Mouse (Mus musculus) layer of hippocampus, adult 8-10 months (tissue): Measurements from ENCODE around the gene Plagl1. TPM values are rescaled to one million over a fixed set of nuclear protein-coding genes. Genes with fewer than 3 reads are reported as not detected.
"Not testable (repeated sequence)": the region's sequence is repeated elsewhere in the genome, so short reads cannot be mapped to it uniquely, and the experiment has no call there.

ENCODE experiments used
- DNase-seq, 2 experiments: peaks; one replicate each; pipeline ENCODE4 v3.0.0; 2022; ENCODE audit warnings: low spot score in 2 of 2
- total RNA-seq, 4 experiments: library from RNA; stranded (reverse); gene quantifications; 2 replicates each; pipeline ENCODE4 v1.2.4; 2022

Plagl1 gene
- total RNA-seq: 10 to 100 TPM; 22.2 to 28.7 (median 28.1) TPM

GRCm38 (mm10) chr10:13060021-13060668 is at the start of gene Plagl1:
Plagl1 (plus strand) TSS chr10:13060504.
- peak in 1 of 2 experiments; percentile 11 for DNase-seq

GRCm38 (mm10) chr10:13014026-13014425 is 46.3 kb upstream of the Plagl1 start:
- no peak for DNase-seq

GRCm38 (mm10) chr10:13016573-13016972 is 43.7 kb upstream of the Plagl1 start:
- peak; percentile 29 to 58 for DNase-seq

- DNase-seq: no peak
Observed at GRCm38 (mm10) chr10:13018510-13018909, 41.8 kb upstream of the Plagl1 start.

DNA sequence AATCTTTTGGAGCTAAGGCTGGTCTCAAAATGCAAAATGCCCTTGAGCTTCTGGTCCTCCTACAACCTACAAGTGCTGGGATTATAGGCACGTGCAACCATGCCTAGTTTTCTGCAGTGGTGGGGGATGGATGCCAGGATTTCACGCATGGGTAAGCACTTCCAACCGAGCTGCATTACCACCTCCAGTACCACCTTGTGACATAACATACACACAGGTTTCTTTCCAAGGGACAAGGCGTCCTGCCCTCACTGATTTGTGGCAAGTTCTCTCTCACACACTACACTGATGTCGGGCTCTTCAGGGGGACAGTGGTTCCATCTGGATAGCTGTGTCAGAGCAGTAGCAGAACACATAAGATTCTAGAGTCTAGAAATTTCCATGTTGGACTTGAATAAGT is 41.3 kb upstream of the Plagl1 start:
- DNase-seq: no peak

- DNase-seq: no peak
Observed at GRCm38 (mm10) chr10:13022103-13022502, 38.2 kb upstream of the Plagl1 start.

GRCm38 (mm10) chr10:13023985-13024384 is 36.3 kb upstream of the Plagl1 start:
- DNase-seq: not testable (repeated sequence)

- DNase-seq: no peak
Observed at GRCm38 (mm10) chr10:13027702-13028101, 32.6 kb upstream of the Plagl1 start.

- DNase-seq: no peak
Observed at GRCm38 (mm10) chr10:13028215-13028614, 32.1 kb upstream of the Plagl1 start.

GRCm38 (mm10) chr10:13029416-13029815 is 30.9 kb upstream of the Plagl1 start:
- no peak for DNase-seq

- no peak for DNase-seq
Observed at GRCm38 (mm10) chr10:13035270-13035669, 25.0 kb upstream of the Plagl1 start.

- DNase-seq: no peak
Observed at GRCm38 (mm10) chr10:13039637-13040174, 20.6 kb upstream of the Plagl1 start.

DNA sequence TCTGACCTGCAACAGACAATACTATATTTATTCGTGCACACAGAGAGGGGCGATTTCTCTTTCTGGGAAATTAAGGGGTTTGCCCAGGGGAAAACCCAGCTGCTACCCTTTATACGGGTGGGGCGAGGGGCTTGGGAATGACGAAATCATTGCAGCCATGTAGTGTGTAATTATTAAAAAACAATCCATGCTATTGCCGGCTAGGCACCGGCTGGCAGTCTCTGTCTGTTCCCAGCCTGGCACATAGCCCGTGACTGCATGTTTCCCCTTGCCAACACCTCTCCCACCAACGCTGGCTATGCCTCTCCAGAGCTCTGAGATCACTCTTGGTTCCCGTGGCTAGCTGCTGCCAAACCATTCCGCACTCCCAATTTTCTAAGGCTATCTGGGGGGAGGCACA is 15.6 kb upstream of the Plagl1 start:
- peak; percentile 26 to 74 for DNase-seq

GRCm38 (mm10) chr10:13047816-13048215 is 12.5 kb upstream of the Plagl1 start:
- no peak for DNase-seq

DNA sequence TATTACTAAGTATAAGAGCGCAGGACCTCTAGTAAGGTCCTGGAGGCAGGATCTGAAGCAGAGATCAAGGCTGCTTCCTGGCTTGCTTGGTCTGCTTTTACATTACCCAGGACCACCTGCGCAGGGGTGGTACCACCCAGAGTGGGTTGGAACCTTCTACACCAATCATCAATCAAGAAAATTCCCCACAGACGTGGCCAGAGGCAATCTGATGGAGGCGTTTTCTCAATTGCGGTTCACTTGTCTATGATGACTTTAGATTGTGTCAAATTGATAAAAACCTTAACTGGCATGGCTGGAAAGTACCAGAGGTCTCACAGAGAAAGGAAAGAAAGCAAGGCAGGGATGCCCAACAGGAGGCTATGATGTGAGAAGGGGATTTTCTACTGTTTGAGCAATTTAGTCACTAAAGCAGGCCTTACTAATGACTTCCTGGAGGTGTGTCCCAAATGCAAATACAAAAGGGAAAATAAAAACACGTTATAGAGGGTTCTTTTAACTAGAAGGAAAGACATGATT is 3.4 kb upstream of the Plagl1 start:
- DNase-seq: no peak

DNA sequence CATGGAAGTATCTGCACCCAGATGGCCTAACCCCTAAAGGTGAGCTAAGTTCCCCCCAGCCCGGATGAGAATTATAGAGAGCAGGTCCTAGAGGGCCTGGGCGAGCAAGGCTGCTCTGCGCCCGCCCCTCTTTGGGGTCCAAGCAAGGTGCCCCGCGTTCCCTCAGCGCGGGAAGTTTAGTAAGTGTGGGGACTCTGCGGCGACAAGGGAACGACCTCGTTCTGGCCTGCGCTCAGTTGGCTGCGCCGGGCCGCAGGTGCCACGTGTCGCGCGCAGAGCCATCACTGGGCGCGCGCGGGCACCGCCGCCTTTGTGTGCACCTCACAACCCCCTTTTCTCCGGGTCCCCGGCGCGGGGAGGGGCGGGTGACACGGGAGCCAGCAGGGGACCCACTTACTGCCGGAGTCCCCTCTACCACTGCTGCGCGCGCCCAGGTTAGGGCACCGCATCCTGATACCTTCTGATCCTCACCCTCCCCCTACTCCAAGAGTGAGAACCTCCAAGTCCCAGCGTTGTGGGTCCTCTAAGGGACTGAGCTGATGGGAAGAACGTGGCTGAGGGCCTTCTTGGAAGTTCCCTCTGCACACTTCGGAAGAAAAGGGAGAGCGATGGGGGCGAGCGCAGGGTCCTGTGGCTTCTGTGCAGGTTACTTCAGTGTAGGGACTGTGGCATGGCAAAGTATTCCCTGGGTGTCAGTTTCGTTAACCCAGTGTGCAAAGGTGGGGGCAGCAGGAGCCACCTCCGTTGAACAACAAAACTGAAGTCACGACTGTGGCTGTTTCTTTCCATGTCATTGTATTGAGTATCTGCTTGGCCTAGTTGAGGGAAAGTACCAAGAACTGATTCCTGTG is 742 bp downstream of the Plagl1 start:
- DNase-seq: no peak

- DNase-seq: no peak
Observed at GRCm38 (mm10) chr10:13062373-13062772, 2.1 kb downstream of the Plagl1 start.

GRCm38 (mm10) chr10:13063457-13063856 is 3.2 kb downstream of the Plagl1 start:
- no peak for DNase-seq

DNA sequence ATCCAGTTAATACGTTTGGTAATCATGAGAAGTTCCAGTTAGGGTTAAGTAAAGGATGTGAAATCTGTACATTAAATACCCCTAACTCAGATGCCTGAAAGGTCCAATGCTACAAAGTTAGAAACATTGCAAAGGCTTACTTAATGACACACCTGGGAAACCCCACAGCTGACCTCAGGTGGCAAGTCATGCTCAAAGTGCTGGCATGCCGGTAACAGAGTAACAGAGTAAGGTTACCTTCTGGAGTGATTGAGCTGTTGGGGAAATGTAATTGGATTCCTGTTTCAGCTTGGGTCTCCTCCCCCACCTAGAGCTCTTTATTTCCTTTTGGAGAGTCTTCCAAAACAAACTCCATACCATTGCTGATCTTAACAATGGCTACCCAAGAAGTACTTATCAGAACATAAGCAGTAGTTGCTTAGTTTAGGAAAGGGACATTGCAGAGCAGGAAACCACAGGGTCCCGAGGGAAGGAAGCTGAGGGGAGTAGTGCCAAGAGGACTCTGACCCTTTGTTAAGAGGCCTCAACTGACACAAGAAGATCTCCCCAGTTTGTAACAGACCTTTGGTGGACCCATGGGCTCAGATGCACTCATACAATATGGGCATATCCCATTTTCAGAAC is 4.9 kb downstream of the Plagl1 start:
- no peak for DNase-seq

DNA sequence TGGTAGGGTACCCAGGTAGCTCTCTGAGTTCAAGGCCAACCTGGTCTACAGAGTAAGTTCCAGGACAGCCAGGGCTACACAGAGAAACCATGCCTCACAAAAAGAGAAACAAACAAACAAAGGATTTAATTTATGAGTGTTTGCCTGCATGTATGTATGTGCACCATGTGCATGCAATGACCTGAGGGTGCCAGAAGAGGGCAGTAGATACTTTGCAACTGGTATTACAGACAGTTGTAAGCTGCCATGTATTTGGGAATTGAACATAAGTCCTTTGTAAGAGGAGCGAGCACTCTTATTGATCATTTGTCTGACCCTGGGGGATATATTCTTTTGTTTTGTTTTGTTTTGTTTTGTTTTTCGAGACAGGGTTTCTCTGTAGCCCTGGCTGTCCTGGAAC is 10.7 kb downstream of the Plagl1 start:
- DNase-seq: no peak

DNA sequence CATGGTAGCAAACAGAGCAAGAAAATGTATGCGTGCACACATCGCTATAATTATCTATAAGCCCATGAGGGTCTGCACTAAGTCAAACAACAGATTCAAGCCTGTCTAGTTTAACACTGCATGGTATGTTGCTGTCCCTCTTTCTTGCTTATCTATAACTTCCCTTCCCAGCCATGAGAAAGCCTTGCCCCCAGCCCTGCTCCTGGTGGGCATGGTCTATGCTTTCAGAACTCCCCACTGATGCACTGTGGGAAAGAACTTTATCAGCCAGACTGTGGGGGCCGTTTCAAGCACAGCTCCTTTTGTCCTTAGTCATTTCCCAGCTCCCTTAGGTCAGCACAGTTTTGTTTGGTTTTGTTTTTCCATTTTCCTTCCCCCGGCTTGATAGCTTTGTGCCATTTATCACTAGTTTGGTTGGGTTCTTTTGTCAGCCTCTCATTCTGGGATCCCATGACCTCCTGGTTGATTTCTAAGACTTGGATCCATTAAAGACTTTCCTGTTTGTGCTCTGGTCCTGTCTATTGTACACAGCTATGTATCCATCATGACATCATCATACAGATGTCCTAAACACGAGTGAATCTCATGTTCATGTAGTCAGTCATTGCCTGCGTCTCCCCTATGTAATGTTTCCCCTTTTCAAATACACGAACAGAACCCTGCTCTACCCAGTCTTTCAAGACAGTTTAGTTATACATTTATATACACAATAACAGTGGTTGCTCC is 16.7 kb downstream of the Plagl1 start:
- no peak for DNase-seq
